Mouse (Mus musculus) frontal cortex, postnatal 36 days (tissue): ENCODE measurements at regions not wholly inside any gene's neighbourhood (a gene's known extent, or its start where the extent isn't known, plus 50 kb on each side); places are given as distances from the start of the nearest gene placed in this dataset.

Experiments used
- DNase-seq, 2 experiments: peaks; one replicate each; pipeline ENCODE4 v3.0.0; 2022; ENCODE audit warnings: low spot score in 2 of 2

DNA sequence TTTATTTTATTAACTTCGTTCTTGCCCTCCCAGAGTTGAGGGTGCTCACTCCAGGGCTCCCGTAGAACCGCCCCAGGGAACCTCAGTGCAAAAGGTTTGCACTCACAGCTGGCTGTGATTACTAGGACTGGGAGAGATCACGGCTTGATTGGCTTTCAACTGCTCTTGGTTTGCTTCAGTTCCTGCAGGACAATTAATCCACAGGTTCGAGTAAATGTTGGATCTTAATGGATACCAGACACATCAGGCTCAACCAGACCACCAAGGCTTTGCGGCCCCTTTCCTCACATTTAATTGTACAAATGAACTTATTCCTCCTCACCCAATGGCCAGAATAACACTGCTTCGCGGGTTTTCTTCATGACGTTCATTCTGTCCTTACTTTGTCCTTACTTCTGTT lies 502.9 kb downstream of the Kcnj2 start:
- DNase-seq, result no peak

DNA sequence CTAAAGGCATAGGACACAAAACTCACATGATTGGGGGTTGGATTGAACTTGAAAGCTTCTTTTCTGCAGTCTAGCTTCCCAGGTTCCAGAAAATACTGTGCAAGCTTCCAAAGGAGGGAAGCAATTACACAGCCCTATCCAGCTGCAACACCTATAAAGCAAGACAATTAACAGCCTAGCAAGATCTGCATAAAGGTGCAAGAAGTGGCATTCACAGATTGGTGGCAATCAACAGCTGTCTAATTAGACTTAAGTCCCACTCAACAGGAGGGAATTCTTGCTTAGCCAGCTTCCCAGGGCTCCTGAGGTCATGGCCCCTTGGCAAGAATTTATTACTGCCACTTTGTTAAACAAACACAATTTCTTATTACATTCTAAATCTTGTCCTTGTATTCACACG lies 511.9 kb downstream of the Kcnj2 start:
- no peak for DNase-seq

DNA sequence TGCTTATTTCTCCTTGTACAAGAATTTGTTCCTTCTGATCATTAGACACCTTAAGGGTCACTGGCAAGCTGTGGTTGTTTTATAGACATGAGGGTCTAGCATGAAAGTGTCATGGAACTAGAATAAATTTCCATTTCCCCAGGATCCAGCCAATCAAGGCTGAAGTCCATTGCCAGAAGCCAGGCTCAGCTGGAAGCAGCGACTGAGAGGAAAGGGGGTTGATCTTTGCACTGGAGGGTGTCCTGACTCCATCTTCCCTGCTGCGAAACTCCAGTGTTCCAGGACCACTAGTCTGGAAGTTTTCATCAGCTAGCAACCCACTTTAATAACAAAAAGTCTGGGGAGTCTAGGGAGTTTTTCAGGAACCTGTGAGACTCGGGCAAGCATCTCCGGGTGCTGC lies 517.0 kb downstream of the Kcnj2 start:
- no peak for DNase-seq

GRCm38 (mm10) chr11:111583606-111584005 lies 517.6 kb downstream of the Kcnj2 start:
- DNase-seq, result no peak

- DNase-seq, result no peak
These were observed 533.5 kb downstream of the Kcnj2 start for GRCm38 (mm10) chr11:111599456-111599855.

- DNase-seq, result no peak
These were observed 539.2 kb downstream of the Kcnj2 start for GRCm38 (mm10) chr11:111605146-111605545.

DNA sequence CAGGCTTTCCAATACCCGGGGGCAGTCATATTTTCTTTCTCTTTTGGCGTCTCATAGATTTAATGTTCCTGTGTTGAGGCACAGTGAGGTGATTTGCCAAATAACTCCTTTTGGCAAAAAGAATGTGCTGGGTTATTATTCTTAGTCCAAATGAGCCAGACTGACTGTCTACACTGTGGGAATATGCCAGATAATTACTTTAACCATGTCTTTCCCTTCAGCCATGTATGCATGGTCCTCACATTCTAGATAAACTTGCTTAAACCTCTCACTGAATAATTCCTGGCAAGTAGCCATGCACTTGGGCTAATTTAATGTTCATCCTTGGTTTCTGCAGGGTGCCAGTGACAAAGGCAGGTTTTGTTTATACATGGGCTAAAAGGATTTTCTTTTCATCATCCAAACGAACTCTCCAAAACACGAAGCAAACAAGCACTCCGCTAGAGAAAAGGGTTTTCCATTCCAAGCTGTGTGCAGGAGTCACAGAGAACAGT lies 544.6 kb downstream of the Kcnj2 start:
- no peak for DNase-seq

- no peak for DNase-seq
These were observed 577.6 kb downstream of the Kcnj2 start for GRCm38 (mm10) chr11:111643603-111644002.

DNA sequence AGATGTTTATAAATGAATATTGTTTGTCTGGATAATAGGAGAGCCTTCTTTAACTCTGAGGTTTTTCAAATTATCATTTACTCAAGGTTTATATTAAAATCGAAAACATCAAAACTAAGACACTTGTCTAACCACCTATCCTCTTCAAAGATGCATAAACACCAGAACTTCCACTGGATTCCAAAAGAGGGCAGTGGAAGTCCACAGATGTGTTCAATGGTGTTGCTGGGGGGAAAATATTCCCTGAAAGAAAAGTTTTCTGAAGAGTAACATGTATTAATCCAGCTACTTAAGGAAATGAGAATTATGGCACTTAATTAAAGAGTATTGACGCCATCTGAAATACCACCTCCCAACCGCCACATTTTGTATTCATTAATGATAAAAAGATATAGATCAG lies 586.9 kb downstream of the Kcnj2 start:
- peak; percentile 12 to 45 for DNase-seq

DNA sequence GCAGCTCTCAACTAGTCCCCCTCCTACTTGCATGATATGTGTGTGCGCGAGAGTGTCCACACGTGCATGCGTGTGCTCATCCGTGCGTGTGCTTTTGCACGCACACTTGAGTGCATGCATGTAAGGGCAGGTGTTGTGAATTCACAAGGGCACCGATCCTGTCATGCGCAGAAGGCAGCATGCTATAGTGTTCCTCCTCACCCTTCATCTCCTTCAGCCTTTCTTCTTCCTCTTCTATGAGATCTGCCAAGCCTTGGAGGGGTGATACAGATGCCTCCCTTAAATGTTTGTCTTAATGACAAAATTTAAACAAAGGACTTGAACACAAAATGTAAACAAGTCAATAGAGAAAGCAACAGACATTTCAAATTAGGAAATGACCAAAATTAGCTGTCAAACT lies 591.8 kb downstream of the Kcnj2 start:
- no peak for DNase-seq

- DNase-seq, result no peak
These were observed 592.7 kb downstream of the Kcnj2 start for GRCm38 (mm10) chr11:111658362-111659309.

GRCm38 (mm10) chr11:111663269-111663668 lies 597.3 kb downstream of the Kcnj2 start:
- DNase-seq, result no peak

GRCm38 (mm10) chr11:111666336-111666735 lies 600.4 kb downstream of the Kcnj2 start:
- DNase-seq, result no peak

GRCm38 (mm10) chr11:111671865-111672264 lies 605.9 kb downstream of the Kcnj2 start:
- DNase-seq, result no peak

DNA sequence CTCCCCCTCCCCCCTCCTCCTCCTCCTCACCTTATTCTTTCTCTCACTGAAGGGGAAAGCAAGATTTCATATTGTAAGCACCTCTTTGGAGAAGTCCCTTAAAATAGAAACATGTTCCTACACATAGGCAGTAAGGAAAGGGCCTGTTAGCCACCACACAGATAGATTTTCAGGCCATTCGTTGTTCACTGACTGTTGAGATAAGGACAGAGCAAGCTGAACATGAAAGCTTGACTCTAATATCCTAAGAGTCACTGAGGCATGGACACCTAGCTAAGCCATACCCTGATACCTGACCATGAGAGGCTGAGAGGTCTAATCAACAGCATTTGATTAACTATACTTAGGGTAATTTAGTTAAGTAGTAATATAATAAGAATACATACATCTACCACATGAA lies 609.7 kb downstream of the Kcnj2 start:
- no peak for DNase-seq

DNA sequence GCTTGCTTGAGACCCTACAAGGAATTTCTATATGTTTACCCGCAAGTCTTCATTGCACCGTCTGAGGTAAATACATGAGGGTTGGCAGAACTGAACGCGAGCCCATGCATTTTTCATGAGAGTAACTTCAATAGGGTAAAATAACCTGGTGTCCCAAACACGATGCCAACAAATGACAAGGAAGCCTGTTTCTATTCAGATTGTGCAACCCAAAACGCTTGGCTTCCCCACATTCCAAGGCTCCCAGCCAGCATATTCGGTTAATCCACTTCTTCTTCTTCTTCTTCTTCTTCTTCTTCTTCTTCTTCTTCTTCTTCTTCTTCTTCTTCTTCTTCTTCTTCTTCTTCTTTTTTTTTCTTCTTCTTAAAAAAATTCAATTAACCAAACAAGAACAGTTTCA lies 616.4 kb downstream of the Kcnj2 start:
- DNase-seq, result no peak

GRCm38 (mm10) chr11:111683909-111684308 lies 617.9 kb downstream of the Kcnj2 start:
- no peak for DNase-seq

- no peak for DNase-seq
These were observed 621.8 kb downstream of the Kcnj2 start for GRCm38 (mm10) chr11:111687769-111688168.

DNA sequence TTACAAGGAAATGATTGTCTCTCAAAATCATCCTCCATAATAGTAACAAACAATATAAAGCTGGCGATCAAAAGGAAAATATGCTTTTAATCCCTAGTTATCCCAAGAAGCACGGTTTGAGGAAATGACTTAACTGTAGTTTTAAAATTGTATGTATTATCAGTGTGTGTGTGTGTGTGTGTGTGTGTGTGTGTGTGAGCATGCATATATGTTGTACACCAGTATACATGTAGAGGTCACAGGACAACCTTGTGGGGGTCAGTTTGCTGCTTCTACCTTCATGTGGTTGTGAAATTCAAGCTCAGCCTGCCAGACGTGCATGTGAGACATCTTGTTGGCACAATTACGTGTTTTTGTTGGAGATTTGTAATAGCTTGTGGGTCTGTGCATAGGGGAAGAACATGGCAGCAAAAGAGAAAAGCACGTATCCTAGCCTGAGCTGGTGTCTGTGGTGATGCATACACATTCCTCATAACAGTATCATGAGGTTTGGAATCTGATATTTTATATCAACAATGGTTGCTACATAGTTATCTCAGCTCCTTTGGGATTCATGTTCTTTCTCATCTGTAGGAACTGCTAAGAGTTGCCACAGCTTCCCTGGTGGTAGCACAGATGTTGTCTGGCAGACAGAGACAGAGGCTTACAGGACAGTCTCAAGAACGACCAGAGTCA lies 622.4 kb downstream of the Kcnj2 start:
- DNase-seq, result no peak

- no peak for DNase-seq
These were observed 623.9 kb downstream of the Kcnj2 start for GRCm38 (mm10) chr11:111689899-111690298.

GRCm38 (mm10) chr11:111691512-111691911 lies 625.5 kb downstream of the Kcnj2 start:
- DNase-seq, result no peak

- no peak for DNase-seq
These were observed 630.7 kb downstream of the Kcnj2 start for GRCm38 (mm10) chr11:111696668-111697067.

- DNase-seq, result peak; percentile 15 to 69
These were observed 633.9 kb downstream of the Kcnj2 start for GRCm38 (mm10) chr11:111699862-111700261.
